Mouse (Mus musculus): ENCODE results near the gene Mrpl14. TPM values are rescaled to one million over a fixed set of nuclear protein-coding genes. Genes with fewer than 3 reads are reported as not detected.

Mrpl14 gene
- polyA plus RNA-seq, 1 experiment from 2014 or later = 110 TPM

GRCm38 (mm10) chr17:45702254-45702653, 16.1 kb downstream of the Mrpl14 start:
- DNase-seq = no peak
- 44% methylated on average over 4 of the region's 4 CpGs for WGBS
- H3K4me2 ChIP-seq (ENCODE audit: low read length) = no peak overlapping the region
- peaks cover 7% of the 10 kb centered on the region; the same call in 1 of the 2 replicates for H3K4me1 ChIP-seq (ENCODE audit: control insufficient read depth, insufficient read depth, low read length)
- ATAC-seq (ENCODE audit: low FRiP score, low TSS enrichment) = no peak
- no peak overlapping the region for H3K27ac ChIP-seq (replicated peaks; ENCODE audit: low read depth, low read length)
- no peaks in the 10 kb centered on the region for H3K9me3 ChIP-seq (ENCODE audit: control insufficient read depth, low read length)
- peaks cover 13% of the 10 kb centered on the region for H3K36me3 ChIP-seq (ENCODE audit: control insufficient read depth, insufficient read depth, low read length)
- no peak overlapping the region for H3K9ac ChIP-seq (replicated peaks; ENCODE audit: low read length)
- H3K4me3 ChIP-seq (replicated peaks; ENCODE audit: low read depth, low read length) = no peak overlapping the region
- H3K27me3 ChIP-seq (ENCODE audit: control insufficient read depth, insufficient read depth, low read length) = no peaks in the 10 kb centered on the region

GRCm38 (mm10) chr17:45703187-45703586, 17.1 kb downstream of the Mrpl14 start:
- Histone ChIP-seq H3K27me3 (ENCODE audit: control insufficient read depth, insufficient read depth, low read length) (no peaks in the 10 kb centered on the region), H3K4me1 (ENCODE audit: control insufficient read depth, insufficient read depth, low read length) (peaks cover 7% of the 10 kb centered on the region; the same call in 1 of the 2 replicates), H3K27ac (replicated peaks; ENCODE audit: low read depth, low read length) (no peak overlapping the region), H3K4me2 (ENCODE audit: low read length) (no peak overlapping the region), H3K9ac (replicated peaks; ENCODE audit: low read length) (no peak overlapping the region), H3K9me3 (ENCODE audit: control insufficient read depth, low read length) (no peaks in the 10 kb centered on the region), H3K4me3 (replicated peaks; ENCODE audit: low read depth, low read length) (no peak overlapping the region), H3K36me3 (ENCODE audit: control insufficient read depth, insufficient read depth, low read length) (peaks cover 8% of the 10 kb centered on the region)
- ATAC-seq (ENCODE audit: low FRiP score, low TSS enrichment) (no peak), DNase-seq (no peak)
- 62% methylated on average over 7 of the region's 7 CpGs for WGBS

DNA sequence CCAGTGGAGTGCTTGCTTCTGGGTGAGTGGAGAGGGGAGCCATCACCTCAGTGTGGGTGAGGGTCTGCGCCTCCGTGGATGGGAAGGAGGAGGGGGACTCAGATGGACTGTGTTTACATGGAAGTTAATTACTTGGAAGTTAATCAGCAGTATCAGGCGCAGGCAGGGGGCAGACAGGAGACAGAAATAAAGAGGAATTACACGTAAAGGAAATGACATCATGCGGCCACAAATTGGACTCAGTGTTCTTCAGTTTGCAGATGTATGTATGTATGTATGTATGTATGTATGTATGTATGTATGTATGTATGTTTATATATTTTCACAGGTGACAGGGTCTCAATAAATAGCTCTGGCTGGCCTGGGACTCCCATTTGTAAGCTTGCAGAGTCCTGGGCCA, 20.7 kb downstream of the Mrpl14 start:
- no peak for DNase-seq
- Histone ChIP-seq H3K27me3 (ENCODE audit: control insufficient read depth, insufficient read depth, low read length) (no peaks in the 10 kb centered on the region), H3K4me3 (replicated peaks; ENCODE audit: low read depth, low read length) (no peak overlapping the region), H3K9me3 (ENCODE audit: control insufficient read depth, low read length) (no peaks in the 10 kb centered on the region), H3K4me2 (ENCODE audit: low read length) (no peak overlapping the region), H3K27ac (replicated peaks; ENCODE audit: low read depth, low read length) (no peak overlapping the region), H3K9ac (replicated peaks; ENCODE audit: low read length) (no peak overlapping the region), H3K4me1 (ENCODE audit: control insufficient read depth, insufficient read depth, low read length) (no peaks in the 10 kb centered on the region), H3K36me3 (ENCODE audit: control insufficient read depth, insufficient read depth, low read length) (no peaks in the 10 kb centered on the region)
- WGBS = 83% methylated on average over 5 of the region's 5 CpGs
- ATAC-seq (ENCODE audit: low FRiP score, low TSS enrichment) = no peak

GRCm38 (mm10) chr17:45707376-45707775, 21.3 kb downstream of the Mrpl14 start:
- Histone ChIP-seq H3K36me3 (ENCODE audit: control insufficient read depth, insufficient read depth, low read length) (no peaks in the 10 kb centered on the region), H3K9me3 (ENCODE audit: control insufficient read depth, low read length) (no peaks in the 10 kb centered on the region), H3K27me3 (ENCODE audit: control insufficient read depth, insufficient read depth, low read length) (no peaks in the 10 kb centered on the region), H3K4me2 (ENCODE audit: low read length) (no peak overlapping the region), H3K4me3 (replicated peaks; ENCODE audit: low read depth, low read length) (no peak overlapping the region), H3K4me1 (ENCODE audit: control insufficient read depth, insufficient read depth, low read length) (no peaks in the 10 kb centered on the region), H3K27ac (replicated peaks; ENCODE audit: low read depth, low read length) (no peak overlapping the region), H3K9ac (replicated peaks; ENCODE audit: low read length) (no peak overlapping the region)
- WGBS = 38% methylated on average over 3 of the region's 3 CpGs
- DNase-seq (no peak), ATAC-seq (ENCODE audit: low FRiP score, low TSS enrichment) (no peak)

DNA sequence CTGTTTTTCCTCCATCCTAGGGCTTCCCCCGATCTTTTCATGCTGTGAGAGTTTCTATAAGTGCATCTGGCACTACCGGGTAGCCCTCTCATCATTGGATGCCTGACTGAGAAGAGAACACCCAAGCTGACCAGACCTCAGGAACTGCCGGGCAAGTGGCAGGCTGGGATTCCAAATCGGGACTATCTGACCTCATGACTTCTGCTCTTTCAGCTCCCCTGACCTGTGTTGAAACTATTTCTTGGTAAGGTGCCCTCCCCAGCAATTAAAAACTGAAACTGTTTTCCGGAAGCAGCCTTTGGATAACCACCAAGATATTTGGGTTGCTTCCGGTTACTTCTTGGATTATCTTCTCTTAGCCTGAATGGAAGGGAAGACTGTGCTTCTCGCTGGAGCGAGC, 22.1 kb downstream of the Mrpl14 start:
- 83% methylated on average over 8 of the region's 8 CpGs for WGBS
- no peak overlapping the region for H3K4me3 ChIP-seq (replicated peaks; ENCODE audit: low read depth, low read length)

DNA sequence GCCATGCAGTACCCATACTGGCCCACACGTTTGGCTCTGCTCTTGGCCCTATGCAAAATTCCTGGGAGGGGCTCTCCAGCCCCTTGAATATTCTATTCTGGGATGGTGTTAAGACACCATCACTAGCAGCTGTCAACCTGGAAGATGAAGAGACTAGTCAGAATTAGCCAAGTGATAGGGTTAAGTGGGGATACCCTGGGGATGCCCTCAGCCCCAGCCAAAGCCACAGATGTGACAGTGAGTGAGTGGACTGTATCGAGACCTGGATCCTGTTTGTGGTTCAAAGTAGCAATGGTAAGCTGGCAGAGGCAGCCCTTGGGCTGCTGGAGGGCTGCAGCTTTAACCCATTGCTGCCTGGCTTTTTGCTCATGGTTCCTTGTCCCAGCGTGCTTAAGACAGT, 23.7 kb downstream of the Mrpl14 start:
- Histone ChIP-seq H3K9ac (replicated peaks; ENCODE audit: low read length) (no peak overlapping the region), H3K36me3 (ENCODE audit: control insufficient read depth, insufficient read depth, low read length) (no peaks in the 10 kb centered on the region), H3K4me3 (replicated peaks; ENCODE audit: low read depth, low read length) (no peak overlapping the region), H3K4me1 (ENCODE audit: control insufficient read depth, insufficient read depth, low read length) (no peaks in the 10 kb centered on the region), H3K27ac (replicated peaks; ENCODE audit: low read depth, low read length) (no peak overlapping the region), H3K9me3 (ENCODE audit: control insufficient read depth, low read length) (no peaks in the 10 kb centered on the region), H3K27me3 (ENCODE audit: control insufficient read depth, insufficient read depth, low read length) (no peaks in the 10 kb centered on the region), H3K4me2 (ENCODE audit: low read length) (no peak overlapping the region)
- no peak for ATAC-seq (ENCODE audit: low FRiP score, low TSS enrichment)
- WGBS = 48% methylated on average over 3 of the region's 3 CpGs
- no peak for DNase-seq

More for the DNA sequence above, 22.1 kb downstream of the Mrpl14 start:
- DNase-seq = no peak
- H3K27ac ChIP-seq (replicated peaks; ENCODE audit: low read depth, low read length) = no peak overlapping the region
- no peaks in the 10 kb centered on the region for H3K4me1 ChIP-seq (ENCODE audit: control insufficient read depth, insufficient read depth, low read length)
- no peak overlapping the region for H3K9ac ChIP-seq (replicated peaks; ENCODE audit: low read length)
- H3K4me2 ChIP-seq (ENCODE audit: low read length) = no peak overlapping the region
- no peaks in the 10 kb centered on the region for H3K9me3 ChIP-seq (ENCODE audit: control insufficient read depth, low read length)
- no peaks in the 10 kb centered on the region for H3K36me3 ChIP-seq (ENCODE audit: control insufficient read depth, insufficient read depth, low read length)
- no peaks in the 10 kb centered on the region for H3K27me3 ChIP-seq (ENCODE audit: control insufficient read depth, insufficient read depth, low read length)
- no peak for ATAC-seq (ENCODE audit: low FRiP score, low TSS enrichment)

GRCm38 (mm10) chr17:45710407-45710806, 24.3 kb downstream of the Mrpl14 start:
- Histone ChIP-seq H3K36me3 (ENCODE audit: control insufficient read depth, insufficient read depth, low read length) (no peaks in the 10 kb centered on the region), H3K4me1 (ENCODE audit: control insufficient read depth, insufficient read depth, low read length) (no peaks in the 10 kb centered on the region), H3K9me3 (ENCODE audit: control insufficient read depth, low read length) (no peaks in the 10 kb centered on the region), H3K27ac (replicated peaks; ENCODE audit: low read depth, low read length) (no peak overlapping the region), H3K9ac (replicated peaks; ENCODE audit: low read length) (no peak overlapping the region), H3K27me3 (ENCODE audit: control insufficient read depth, insufficient read depth, low read length) (no peaks in the 10 kb centered on the region), H3K4me3 (replicated peaks; ENCODE audit: low read depth, low read length) (no peak overlapping the region), H3K4me2 (ENCODE audit: low read length) (no peak overlapping the region)
- WGBS = 83% methylated on average over 8 of the region's 8 CpGs
- DNase-seq = no peak
- ATAC-seq (ENCODE audit: low FRiP score, low TSS enrichment) = no peak

GRCm38 (mm10) chr17:45711525-45711924, 25.4 kb downstream of the Mrpl14 start:
- Histone ChIP-seq H3K9me3 (ENCODE audit: control insufficient read depth, low read length) (no peaks in the 10 kb centered on the region), H3K4me2 (ENCODE audit: low read length) (no peak overlapping the region), H3K27me3 (ENCODE audit: control insufficient read depth, insufficient read depth, low read length) (no peaks in the 10 kb centered on the region), H3K9ac (replicated peaks; ENCODE audit: low read length) (no peak overlapping the region), H3K27ac (replicated peaks; ENCODE audit: low read depth, low read length) (no peak overlapping the region), H3K36me3 (ENCODE audit: control insufficient read depth, insufficient read depth, low read length) (no peaks in the 10 kb centered on the region), H3K4me3 (replicated peaks; ENCODE audit: low read depth, low read length) (no peak overlapping the region), H3K4me1 (ENCODE audit: control insufficient read depth, insufficient read depth, low read length) (no peaks in the 10 kb centered on the region)
- whole genome bisulfite sequencing = 73% methylated on average over 3 of the region's 3 CpGs
- DNase-seq (no peak), ATAC-seq (ENCODE audit: low FRiP score, low TSS enrichment) (no peak)

GRCm38 (mm10) chr17:45718323-45718722, 32.2 kb downstream of the Mrpl14 start:
- no peaks in the 10 kb centered on the region for H3K27me3 ChIP-seq (ENCODE audit: control insufficient read depth, insufficient read depth, low read length)
- 12% methylated on average over 10 of the region's 10 CpGs for WGBS
- H3K36me3 ChIP-seq (ENCODE audit: control insufficient read depth, insufficient read depth, low read length) = no peaks in the 10 kb centered on the region
- H3K9me3 ChIP-seq (ENCODE audit: control insufficient read depth, low read length) = no peaks in the 10 kb centered on the region
- no peak overlapping the region for H3K27ac ChIP-seq (replicated peaks; ENCODE audit: low read depth, low read length)
- peak; percentile 82 for DNase-seq
- no peak overlapping the region for H3K9ac ChIP-seq (replicated peaks; ENCODE audit: low read length)
- no peak overlapping the region for H3K4me2 ChIP-seq (ENCODE audit: low read length)
- H3K4me1 ChIP-seq (ENCODE audit: control insufficient read depth, insufficient read depth, low read length) = peaks cover 12% of the 10 kb centered on the region; the same call in 1 of the 2 replicates
- H3K4me3 ChIP-seq (replicated peaks; ENCODE audit: low read depth, low read length) = no peak overlapping the region
- ATAC-seq (ENCODE audit: low FRiP score, low TSS enrichment) = no peak
